Mouse (Mus musculus): ENCODE results near the gene Shc1.

Gene Shc1

DNA sequence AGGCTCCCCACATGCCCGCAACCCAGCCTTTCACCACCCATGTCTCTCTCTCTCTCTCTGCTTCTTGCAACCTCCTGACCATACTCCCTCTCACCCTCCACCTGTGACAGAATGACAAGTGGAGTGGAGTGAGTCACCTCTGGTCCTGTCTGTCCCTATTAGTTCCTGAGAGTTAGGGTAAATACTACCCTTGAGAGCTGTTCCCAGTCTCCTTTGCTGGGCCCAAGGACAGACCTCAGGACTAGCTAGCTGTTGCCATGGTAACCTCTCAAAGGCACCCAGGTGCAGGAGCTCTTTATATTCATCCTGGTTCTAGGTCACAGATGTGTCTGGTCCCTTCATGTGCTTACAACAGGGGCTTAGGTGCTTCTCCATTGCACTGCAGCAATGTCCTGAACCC, 33.7 kb downstream of the Shc1 start:
- DNase-seq (ENCODE audit: low spot score): no peak

DNA sequence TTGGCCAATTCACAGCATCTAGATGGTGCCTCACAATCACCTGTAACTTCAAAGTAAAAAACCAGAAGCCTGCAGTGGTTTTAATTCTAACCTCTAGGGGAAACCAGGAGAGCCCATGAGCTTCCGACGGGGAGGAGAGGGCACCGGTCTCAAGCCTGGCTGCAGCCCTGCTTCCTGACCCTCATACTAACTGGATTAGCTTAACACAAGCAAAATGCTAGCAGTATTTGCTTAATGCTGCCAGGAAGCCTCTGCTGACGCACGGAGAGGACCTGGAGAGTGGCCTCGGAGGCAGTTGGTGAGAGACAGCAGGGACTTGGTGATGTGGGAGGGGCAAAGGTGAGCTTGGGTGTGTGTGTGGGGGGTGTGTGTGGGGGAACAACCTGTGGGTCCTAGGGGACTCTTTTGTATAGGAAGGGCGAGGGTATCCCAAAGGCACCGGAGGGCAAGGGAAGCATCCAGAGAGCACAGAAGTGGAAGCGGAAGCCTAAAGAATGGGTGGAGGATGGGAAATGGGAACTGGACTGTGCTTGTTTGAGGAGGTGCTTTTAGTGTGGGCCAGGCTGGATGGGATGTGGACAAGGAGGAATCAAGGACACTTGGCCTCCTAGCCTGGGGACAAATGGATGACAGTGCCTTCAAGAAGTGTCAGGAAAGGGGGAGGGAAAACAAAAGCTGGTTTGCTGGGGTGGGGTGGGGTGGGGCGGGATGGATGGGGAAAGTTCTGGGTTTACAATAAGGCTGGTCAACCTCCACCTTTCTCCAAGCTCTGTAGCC, 36.3 kb downstream of the Shc1 start, which contains the start of gene Pmvk:
Gene Pmvk (plus strand): TSS at position 141 of the 777 bp plus-strand sequence.
- no peak for DNase-seq (ENCODE audit: low spot score)

DNA sequence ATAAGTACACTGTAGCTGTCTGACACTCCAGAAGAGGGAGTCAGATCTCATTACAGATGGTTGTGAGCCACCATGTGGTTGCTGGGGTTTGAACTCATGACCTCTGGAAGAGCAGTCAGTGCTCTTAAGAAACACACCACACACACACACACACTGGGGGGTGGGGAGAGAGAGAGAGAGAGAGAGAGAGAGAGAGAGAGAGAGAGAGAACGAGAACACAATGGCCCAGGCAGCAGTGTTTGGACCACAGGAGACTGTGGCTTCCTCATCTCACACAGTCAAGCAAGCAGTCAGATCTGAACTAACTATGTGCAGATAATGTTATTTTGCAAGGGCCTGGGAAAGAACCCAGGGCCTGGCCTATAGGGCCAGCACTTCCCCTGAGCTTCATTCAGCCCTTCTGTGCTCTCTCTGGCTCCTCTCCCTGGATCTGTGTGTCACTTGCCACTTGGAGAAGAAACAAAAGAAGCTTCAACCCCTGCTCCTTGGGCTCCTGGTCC, 37.6 kb downstream of the Shc1 start:
- DNase-seq (ENCODE audit: low spot score): no peak

DNA sequence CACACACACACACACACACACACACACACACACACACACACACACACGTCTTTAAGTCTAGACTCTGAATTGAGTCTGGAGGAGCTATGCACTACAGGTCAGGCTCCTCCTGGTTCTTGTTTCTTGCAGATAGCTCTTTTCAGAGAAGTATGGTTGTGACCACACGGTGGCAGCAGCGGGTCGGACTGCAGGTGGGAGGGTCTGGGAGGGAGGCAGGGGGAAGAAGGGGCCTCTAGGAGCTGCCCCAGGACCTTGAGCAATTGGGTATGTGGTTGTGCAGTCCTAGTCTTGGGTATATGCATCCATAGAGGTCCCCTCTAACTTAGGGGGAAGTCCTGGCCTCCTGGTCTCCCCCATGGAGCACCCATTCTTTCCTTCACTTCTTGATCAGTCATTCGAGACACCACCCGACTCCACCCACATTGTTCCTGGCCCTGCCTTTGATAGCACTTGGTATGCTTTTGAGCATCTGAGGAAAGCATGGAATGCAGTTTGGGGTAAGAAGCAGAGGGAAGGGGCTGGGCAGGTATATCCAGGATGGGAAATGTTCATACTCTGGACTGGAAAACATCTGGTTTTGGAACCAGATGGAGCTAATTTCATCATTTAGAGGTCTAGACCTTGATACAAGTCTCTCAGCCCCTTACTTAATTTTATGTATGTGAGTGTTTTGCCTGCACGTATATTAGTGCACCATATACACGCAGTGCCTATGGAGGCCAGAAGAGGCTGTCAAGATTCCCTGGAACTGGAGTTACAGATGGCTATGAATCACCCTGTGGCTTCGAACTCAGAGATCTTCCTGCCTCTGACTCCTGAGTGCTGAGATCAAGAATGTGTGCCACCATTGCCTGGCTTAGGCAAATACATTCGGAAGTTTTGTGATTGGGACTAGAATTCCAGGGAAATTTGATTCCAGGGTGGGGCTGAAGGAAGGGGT, 38.8 kb downstream of the Shc1 start:
- peak; percentile 76 for DNase-seq (ENCODE audit: low spot score)

DNA sequence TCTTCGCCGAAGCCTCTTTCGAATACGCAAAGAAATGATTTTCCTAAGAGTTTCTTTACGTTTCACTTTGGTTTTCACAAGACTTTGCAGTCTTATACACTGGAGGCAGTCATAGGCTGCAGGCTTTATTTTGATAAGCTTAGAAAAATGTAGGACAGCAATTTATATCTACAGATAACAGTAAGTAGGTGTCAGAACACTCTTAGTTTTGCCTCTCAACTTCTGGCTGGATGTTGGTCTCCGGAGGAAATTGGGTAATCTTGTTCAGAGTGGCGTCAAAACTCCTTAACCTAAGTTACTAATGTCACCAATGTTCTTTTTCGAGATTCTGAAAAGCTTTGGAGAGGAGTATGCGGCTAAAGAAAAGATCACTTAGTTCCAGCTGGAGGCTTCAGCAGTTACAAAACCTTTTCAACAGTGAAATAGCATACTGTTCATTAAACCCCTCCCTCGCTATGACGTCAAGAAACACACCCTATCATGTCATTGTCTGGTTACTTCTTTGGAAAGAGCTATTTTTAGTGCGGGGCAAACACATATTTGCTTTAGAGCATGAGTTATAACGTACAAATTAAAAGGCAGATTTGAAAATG, 40.2 kb downstream of the Shc1 start:
- DNase-seq (ENCODE audit: low spot score): no peak

DNA sequence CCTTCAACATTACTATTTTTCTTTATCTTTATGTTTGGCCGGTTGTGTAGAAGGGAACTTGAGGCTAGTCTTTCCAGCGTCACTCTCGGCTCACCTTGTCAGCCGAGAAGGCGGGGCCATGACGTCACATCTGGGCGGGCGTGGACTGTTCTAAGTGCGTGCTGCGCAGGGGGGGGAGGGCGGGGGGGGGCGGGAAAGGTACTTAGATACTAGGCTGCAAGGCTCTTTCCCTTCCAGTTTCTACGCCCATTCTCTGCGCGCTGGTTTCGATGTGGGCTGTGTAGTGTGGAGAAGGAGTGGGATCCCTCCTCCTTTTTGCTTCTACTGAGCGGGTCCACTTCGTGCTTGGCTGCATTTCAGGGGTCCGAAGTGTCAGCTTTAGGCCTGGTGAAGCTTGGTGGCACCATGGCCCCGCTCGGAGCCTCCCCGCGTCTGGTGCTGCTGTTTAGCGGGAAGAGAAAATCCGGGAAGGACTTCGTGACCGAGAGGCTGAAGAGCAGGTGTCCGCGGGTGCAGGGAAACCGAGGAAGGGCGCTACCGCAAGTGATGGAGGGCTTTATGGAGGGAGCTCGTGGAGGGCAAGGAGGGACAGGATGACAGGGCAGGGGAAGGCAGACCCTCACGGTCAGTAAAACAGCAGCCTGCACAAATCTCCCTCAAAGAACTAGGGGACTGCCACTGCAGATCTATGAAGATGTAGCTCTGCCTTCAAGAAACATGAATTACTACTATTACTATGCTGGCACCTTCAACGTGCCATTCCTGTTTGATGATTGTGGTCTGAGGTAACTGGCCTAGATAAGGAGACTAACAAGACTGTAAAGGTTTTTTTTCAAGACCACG, 40.9 kb downstream of the Shc1 start:
- peak; percentile 93 for DNase-seq (ENCODE audit: low spot score)

DNA sequence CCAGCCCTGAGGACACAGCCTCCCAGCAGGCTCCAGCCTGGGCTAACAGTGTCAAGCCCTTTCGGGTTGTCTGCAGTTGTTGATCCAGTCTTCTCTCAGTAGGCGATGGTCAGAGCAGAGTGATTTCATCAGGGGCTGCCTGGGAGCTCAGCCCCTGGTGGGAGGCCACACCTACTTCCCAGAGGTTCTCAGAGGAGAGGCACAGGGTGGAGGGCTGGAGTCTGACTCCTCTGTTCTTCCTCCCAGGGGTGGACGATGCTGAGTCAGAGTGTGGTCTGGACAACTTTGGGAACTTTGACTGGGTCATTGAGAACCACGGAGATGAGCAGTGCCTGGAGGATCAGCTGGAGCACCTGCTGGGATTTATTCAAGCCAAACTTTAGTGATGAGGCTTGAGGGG, 50.0 kb downstream of the Shc1 start:
- DNase-seq (ENCODE audit: low spot score): no peak

DNA sequence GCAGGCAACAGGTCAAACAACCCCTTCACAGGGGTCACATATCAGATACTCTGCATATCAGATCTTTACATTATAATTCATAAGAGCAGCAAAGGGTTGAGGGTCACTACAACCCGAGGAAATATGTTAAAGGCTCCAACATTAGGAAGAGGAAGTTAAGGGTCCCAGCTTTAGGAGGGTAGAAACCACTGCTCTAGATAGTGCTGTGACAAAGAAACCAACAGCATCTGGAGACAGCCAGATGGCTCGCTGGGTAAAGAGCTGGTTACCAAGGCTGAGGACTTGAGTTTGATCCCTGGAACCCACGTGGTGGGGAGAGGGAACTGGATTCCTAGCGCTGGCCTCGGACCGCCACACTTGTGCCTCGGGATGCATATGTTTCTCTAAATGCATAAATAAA, 54.0 kb downstream of the Shc1 start:
- DNase-seq (ENCODE audit: low spot score): no peak

DNA sequence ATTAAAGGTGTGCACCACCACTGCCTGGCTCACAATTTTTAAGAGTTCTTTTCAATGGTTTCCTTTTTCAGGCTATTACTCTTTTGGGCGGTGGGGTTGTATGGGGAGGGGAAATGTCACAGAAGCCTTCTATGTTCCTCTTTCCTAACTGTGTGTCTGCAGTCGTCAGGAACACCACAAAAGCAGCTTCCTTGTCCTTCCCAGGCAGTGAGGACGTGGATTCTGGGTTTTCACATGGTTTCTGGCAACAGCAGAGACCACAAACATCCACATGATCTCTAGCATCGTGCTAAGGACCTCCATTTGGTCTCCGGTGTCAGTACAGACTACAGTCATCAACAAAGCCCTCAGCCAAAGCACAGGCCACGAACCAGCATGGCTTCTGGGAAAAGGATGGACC, 55.6 kb downstream of the Shc1 start:
- no peak for DNase-seq (ENCODE audit: low spot score)

DNA sequence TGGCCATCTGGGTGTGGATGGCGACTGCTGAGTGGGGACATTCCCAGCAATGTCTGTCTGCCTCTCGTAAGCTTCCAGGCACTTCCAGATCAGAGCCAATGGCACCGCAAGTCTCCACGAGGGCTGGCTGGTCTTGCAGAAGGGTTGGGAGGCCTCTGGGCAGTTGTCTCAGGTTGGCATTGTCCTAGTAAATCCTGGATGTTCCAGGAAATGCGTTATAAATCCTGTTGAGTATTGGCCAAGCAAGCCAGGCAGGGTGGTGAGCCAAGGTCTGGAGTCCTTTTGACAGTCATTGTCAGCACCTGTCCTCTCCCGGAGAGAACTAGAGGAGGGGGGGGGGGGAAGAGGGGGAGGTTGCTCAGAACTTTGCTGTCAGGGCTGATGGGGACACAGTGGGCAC, 60.8 kb downstream of the Shc1 start:
- DNase-seq (ENCODE audit: low spot score): no peak
